Mouse (Mus musculus) liver, embryonic 13.5 days (tissue): Measurements from ENCODE around the gene Cd164l2. TPM values are rescaled to one million over a fixed set of nuclear protein-coding genes. Genes with fewer than 3 reads are reported as not detected.

Experiments used
- ATAC-seq: fragments of 200-750 bp; cut with Nextera tagmentation; 2 replicates; pipeline ENCODE4 v1.8.0; 2017; ENCODE audit warnings: low read depth, mild to moderate bottlenecking, moderate number of reproducible peaks, moderate library complexity
- DNase-seq: peaks from one replicate; pipeline ENCODE4 v3.0.0; 2022
- H3K27ac ChIP-seq: fragments of 300-500 bp; sonication (generic); 2 replicates; pipeline ENCODE4 v1.5.1; 2015; ENCODE audit warnings: moderate library complexity, mild to moderate bottlenecking, inconsistent platforms
- H3K27me3 ChIP-seq: fragments of 300-500 bp; sonication (generic); 2 replicates; pipeline ENCODE4 v1.6.1; 2015; ENCODE audit warnings: mild to moderate bottlenecking, inconsistent platforms
- H3K36me3 ChIP-seq: fragments of 300-500 bp; sonication (generic); 2 replicates; pipeline ENCODE4 v1.6.1; 2015; ENCODE audit warnings: mild to moderate bottlenecking, inconsistent platforms
- H3K4me1 ChIP-seq: fragments of 300-500 bp; sonication (generic); replicated peaks from 2 replicates; pipeline ENCODE4 v1.6.1; 2015; ENCODE audit warnings: inconsistent platforms
- H3K4me2 ChIP-seq: fragments of 300-500 bp; sonication (generic); 2 replicates; pipeline ENCODE4 v1.6.1; 2015; ENCODE audit warnings: inconsistent platforms, mild to moderate bottlenecking, moderate library complexity
- H3K4me3 ChIP-seq: fragments of 300-500 bp; sonication (generic); replicated peaks from 2 replicates; pipeline ENCODE4 v1.5.1; 2015; ENCODE audit warnings: mild to moderate bottlenecking, inconsistent platforms
- H3K9ac ChIP-seq: fragments of 300-500 bp; sonication (generic); 2 replicates; pipeline ENCODE4 v1.6.1; 2015; ENCODE audit warnings: mild to moderate bottlenecking, inconsistent platforms
- H3K9me3 ChIP-seq: fragments of 300-500 bp; sonication (generic); replicated peaks from 2 replicates; pipeline ENCODE4 v1.6.1; 2016; ENCODE audit warnings: inconsistent platforms
- WGBS: fragments of 180-500 bp; shearing (Covaris S2); methylation state at CpG from one replicate; pipeline ENCODE4 v1.1.7; 2015; ENCODE audit not compliant: insufficient replicate concordance; 5-methylcytosine and 5-hydroxymethylcytosine counted together
- polyA plus RNA-seq: library from polyadenylated mRNA; unstranded; fragments of >200 nt; fragmentation: Nextera tagmentation; extraction: Ambion mirVana; gene quantifications from 2 replicates; pipeline ENCODE4 v1.2.1, GENCODE M21; 2015

The Cd164l2 gene
- polyA plus RNA-seq, 1 experiment from 2014 or later = 0.20 TPM

GRCm38 (mm10) chr4:133196136-133196535, 15.8 kb upstream of the Cd164l2 start:
- ATAC-seq (no peak), DNase-seq (no peak)
- Histone ChIP-seq H3K4me2 (no peak overlapping the region), H3K9ac (no peak overlapping the region), H3K4me1 (peaks cover 38% of the 10 kb centered on the region), H3K27me3 (no peaks in the 10 kb centered on the region), H3K27ac (no peak overlapping the region), H3K4me3 (no peak overlapping the region), H3K36me3 (peaks cover 62% of the 10 kb centered on the region), H3K9me3 (no peaks in the 10 kb centered on the region)
- WGBS = 68% methylated on average over 2 of the region's 2 CpGs

GRCm38 (mm10) chr4:133196852-133197251, 15.1 kb upstream of the Cd164l2 start:
- no peak overlapping the region for H3K9ac ChIP-seq
- H3K9me3 ChIP-seq = no peaks in the 10 kb centered on the region
- no peak overlapping the region for H3K4me3 ChIP-seq
- no peak overlapping the region for H3K4me2 ChIP-seq
- no peaks in the 10 kb centered on the region for H3K27me3 ChIP-seq
- H3K36me3 ChIP-seq = peaks cover 55% of the 10 kb centered on the region
- DNase-seq = no peak
- H3K27ac ChIP-seq = no peak overlapping the region
- WGBS = 84% methylated on average over 7 of the region's 7 CpGs
- no peak for ATAC-seq
- peaks cover 41% of the 10 kb centered on the region for H3K4me1 ChIP-seq

GRCm38 (mm10) chr4:133197355-133197754, 14.6 kb upstream of the Cd164l2 start:
- Histone ChIP-seq H3K27me3 (no peaks in the 10 kb centered on the region), H3K9me3 (no peaks in the 10 kb centered on the region), H3K4me1 (peaks cover 41% of the 10 kb centered on the region), H3K36me3 (peaks cover 50% of the 10 kb centered on the region), H3K4me3 (no peak overlapping the region), H3K27ac (no peak overlapping the region), H3K9ac (no peak overlapping the region), H3K4me2 (no peak overlapping the region)
- DNase-seq (no peak), ATAC-seq (no peak)
- 69% methylated on average over 5 of the region's 5 CpGs for WGBS

- H3K27me3 ChIP-seq = no peaks in the 10 kb centered on the region
- no peak overlapping the region for H3K4me2 ChIP-seq
- ATAC-seq (peak; percentile 47), DNase-seq (no peak)
- no peak overlapping the region for H3K27ac ChIP-seq
- no peaks in the 10 kb centered on the region for H3K9me3 ChIP-seq
- H3K4me1 ChIP-seq = peaks cover 41% of the 10 kb centered on the region
- WGBS = 73% methylated on average over 13 of the region's 13 CpGs
- H3K4me3 ChIP-seq = no peak overlapping the region
- H3K36me3 ChIP-seq = peaks cover 45% of the 10 kb centered on the region
- H3K9ac ChIP-seq = no peak overlapping the region
These were observed 14.1 kb upstream of the Cd164l2 start for GRCm38 (mm10) chr4:133197801-133198286.

- ATAC-seq = no peak
- H3K9me3 ChIP-seq = no peaks in the 10 kb centered on the region
- no peak overlapping the region for H3K4me2 ChIP-seq
- no peak overlapping the region for H3K27ac ChIP-seq
- DNase-seq = no peak
- H3K4me3 ChIP-seq = no peak overlapping the region
- H3K36me3 ChIP-seq = peaks cover 38% of the 10 kb centered on the region
- 70% methylated on average over 19 of the region's 19 CpGs for WGBS
- H3K27me3 ChIP-seq = no peaks in the 10 kb centered on the region
- peaks cover 41% of the 10 kb centered on the region for H3K4me1 ChIP-seq
- H3K9ac ChIP-seq = no peak overlapping the region
These were observed 13.4 kb upstream of the Cd164l2 start for GRCm38 (mm10) chr4:133198337-133199180.

GRCm38 (mm10) chr4:133199743-133200142, 12.2 kb upstream of the Cd164l2 start:
- H3K27ac ChIP-seq = no peak overlapping the region
- H3K36me3 ChIP-seq = peaks cover 26% of the 10 kb centered on the region
- H3K9me3 ChIP-seq = no peaks in the 10 kb centered on the region
- H3K27me3 ChIP-seq = no peaks in the 10 kb centered on the region; the same call in 1 of the 2 replicates
- 88% methylated on average over 6 of the region's 6 CpGs for WGBS
- no peak overlapping the region for H3K9ac ChIP-seq
- no peak overlapping the region for H3K4me2 ChIP-seq
- ATAC-seq (no peak), DNase-seq (no peak)
- peaks cover 41% of the 10 kb centered on the region for H3K4me1 ChIP-seq
- H3K4me3 ChIP-seq = no peak overlapping the region

GRCm38 (mm10) chr4:133200343-133200742, 11.6 kb upstream of the Cd164l2 start:
- WGBS = 68% methylated on average over 21 of the region's 21 CpGs

GRCm38 (mm10) chr4:133201006-133201771, 10.7 kb upstream of the Cd164l2 start:
- 63% methylated on average over 8 of the region's 8 CpGs for WGBS
- DNase-seq (no peak), ATAC-seq (no peak)
- H3K27me3 ChIP-seq = no peaks in the 10 kb centered on the region; the same call in 1 of the 2 replicates
- no peaks in the 10 kb centered on the region for H3K9me3 ChIP-seq
- peaks cover 41% of the 10 kb centered on the region for H3K4me1 ChIP-seq
- H3K27ac ChIP-seq = no peak overlapping the region
- peaks cover 13% of the 10 kb centered on the region for H3K36me3 ChIP-seq
- H3K4me2 ChIP-seq = no peak overlapping the region
- H3K9ac ChIP-seq = peak overlapping the region; percentile 22; the same call in 1 of the 2 replicates
- no peak overlapping the region for H3K4me3 ChIP-seq

More at GRCm38 (mm10) chr4:133200343-133200742, 11.6 kb upstream of the Cd164l2 start:
- DNase-seq = no peak
- ATAC-seq = no peak
- Histone ChIP-seq H3K4me2 (no peak overlapping the region), H3K4me3 (no peak overlapping the region), H3K4me1 (peaks cover 41% of the 10 kb centered on the region), H3K27me3 (no peaks in the 10 kb centered on the region; the same call in 1 of the 2 replicates), H3K27ac (peak overlapping the region; percentile 5; the same call in 1 of the 2 replicates), H3K36me3 (peaks cover 21% of the 10 kb centered on the region), H3K9ac (no peak overlapping the region), H3K9me3 (no peaks in the 10 kb centered on the region)

GRCm38 (mm10) chr4:133202254-133202653, 9.7 kb upstream of the Cd164l2 start:
- Histone ChIP-seq H3K4me2 (no peak overlapping the region), H3K27ac (no peak overlapping the region), H3K4me1 (peaks cover 36% of the 10 kb centered on the region), H3K36me3 (peaks cover 2% of the 10 kb centered on the region; the same call in 1 of the 2 replicates), H3K9me3 (no peaks in the 10 kb centered on the region), H3K27me3 (no peaks in the 10 kb centered on the region; the same call in 1 of the 2 replicates), H3K4me3 (no peak overlapping the region), H3K9ac (no peak overlapping the region)
- DNase-seq (no peak), ATAC-seq (no peak)
- 74% methylated on average over 3 of the region's 3 CpGs for WGBS

- DNase-seq = no peak
- no peak overlapping the region for H3K4me3 ChIP-seq
- peaks cover 10% of the 10 kb centered on the region; the same call in 1 of the 2 replicates for H3K27me3 ChIP-seq
- H3K27ac ChIP-seq = no peak overlapping the region
- no peak overlapping the region for H3K9ac ChIP-seq
- H3K4me1 ChIP-seq = peaks cover 22% of the 10 kb centered on the region
- no peak for ATAC-seq
- WGBS = 38% methylated on average over 3 of the region's 3 CpGs
- no peak overlapping the region for H3K4me2 ChIP-seq
- no peaks in the 10 kb centered on the region for H3K9me3 ChIP-seq
- no peaks in the 10 kb centered on the region for H3K36me3 ChIP-seq
These were observed 8.3 kb upstream of the Cd164l2 start for GRCm38 (mm10) chr4:133203591-133203990.

- no peaks in the 10 kb centered on the region for H3K36me3 ChIP-seq
- H3K9me3 ChIP-seq = no peaks in the 10 kb centered on the region
- H3K4me3 ChIP-seq = no peak overlapping the region
- DNase-seq (no peak), ATAC-seq (no peak)
- no peak overlapping the region for H3K4me2 ChIP-seq
- H3K27me3 ChIP-seq = peaks cover 18% of the 10 kb centered on the region
- no peak overlapping the region for H3K27ac ChIP-seq
- WGBS = 53% methylated on average over 7 of the region's 7 CpGs
- no peak overlapping the region for H3K9ac ChIP-seq
- peaks cover 18% of the 10 kb centered on the region for H3K4me1 ChIP-seq
These were observed 7.6 kb upstream of the Cd164l2 start for GRCm38 (mm10) chr4:133204379-133204778.
